8 mouse cellular contexts compared by ENCODE assay signal in genomic region chr12:29528031-29528771, GRCm38 (mm10). TPM values are rescaled to one million over a fixed set of nuclear protein-coding genes. Genes with fewer than 3 reads are reported as not detected.
DNase-seq lines count a peak whose midpoint lies in the region; ATAC-seq and TF ChIP-seq lines count a peak whose summit lies in the region.

Myt1l (plus strand) TSS chr12:29528384.

- intact Hi-C loops in left cerebral cortex, postnatal 25 days (cut with DNase I), result loop anchor here (5.0 kb wide), 1 partner anchor 176 kb away; no protein-coding TSS in a partner anchor

- peak; percentile 57; the same call in 1 of the 2 replicates for TF ChIP-seq POLR2A in brain, embryonic 14.5 days (IDR thresholded peaks at IDR 0.05; ENCODE audit: borderline replicate concordance, extremely low read depth, insufficient read depth, insufficient read length, poor library complexity, severe bottlenecking)

- peak within 1 kb of the TSS; percentile 54 for H3K4me3 ChIP-seq in forebrain, postnatal 0 days (ENCODE audit: low read depth, low read length)

- no peak for ATAC-seq in cerebellum, adult (ENCODE audit: insufficient number of reproducible peaks, low FRiP score, low TSS enrichment)
- ATAC-seq in forebrain, postnatal 0 days, result peak; percentile 50

- no peaks in the 10 kb centered on the region for H3K27me3 ChIP-seq in forebrain, postnatal 0 days (ENCODE audit: insufficient read depth, low read length)

- TF ChIP-seq CTCF in brain, embryonic 14.5 days (IDR thresholded peaks at IDR 0.05; ENCODE audit: borderline replicate concordance, extremely low read depth, insufficient read depth, insufficient read length), result no peak
- no peak for TF ChIP-seq CTCF in forebrain, postnatal 0 days (IDR thresholded peaks at IDR 0.05; ENCODE audit: low read depth)

- H3K4me1 ChIP-seq in forebrain, postnatal 0 days (ENCODE audit: insufficient read depth), result peaks cover 6% of the 10 kb centered on the region

- H3K4me2 ChIP-seq in forebrain, postnatal 0 days (ENCODE audit: low read depth), result peak within 1 kb of the TSS; percentile 75

- peak within 1 kb of the TSS; percentile 100 for H3K27ac ChIP-seq in forebrain, postnatal 0 days (ENCODE audit: low read depth, low read length)

- no peaks in the 10 kb centered on the region for H3K9me3 ChIP-seq in forebrain, postnatal 0 days (ENCODE audit: low read length)

- H3K36me3 ChIP-seq in forebrain, postnatal 0 days (ENCODE audit: insufficient read depth), result no peaks in the 10 kb centered on the region

- peak within 1 kb of the TSS; percentile 83 for H3K9ac ChIP-seq in forebrain, postnatal 0 days

- DNase-seq in cerebellum, adult 11 months, result peak; percentile 39
- peak; percentile 95 for DNase-seq in brain, embryonic 14.5 days (ENCODE audit: low read depth)
- DNase-seq in forebrain, postnatal 0 days, result peak; percentile 85
- peak; percentile 59 to 70 for DNase-seq in left cerebral cortex, postnatal 25 days (ENCODE audit: low spot score in 2 of 2)
- peak; percentile 71 to 74 for DNase-seq in right cerebral cortex, postnatal 10 days (ENCODE audit: low spot score in 2 of 2)
- no peak for DNase-seq in adrenal gland, postnatal 36 days
- DNase-seq in adipocyte (ENCODE audit: low spot score), result no peak

- 6% methylated on average over 13 of the region's 13 CpGs for WGBS in forebrain, postnatal 0 days

RNA-seq across cellular contexts. Expression of gene Myt1l, which starts in this region (rescaled TPM):
- 47.0 and 86.4 TPM in 2 replicates for polyA plus RNA-seq in brain, embryonic 14.5 days (2012; rRNA removed)
- total RNA-seq in forebrain, postnatal 0 days (2014; rRNA removed), result 103 and 114 TPM in 2 replicates
- 167 and 218 TPM in 2 replicates for polyA plus RNA-seq in forebrain, postnatal 0 days (2015; fragmentation: Nextera tagmentation; extraction: Ambion mirVana)
- total RNA-seq in left cerebral cortex, postnatal 25 days (2021), result 100 to 1,000 TPM; 218 to 245 TPM
- 1 to 10 TPM; 1.5 to 2.1 TPM for total RNA-seq in adrenal gland, postnatal 36 days (2021)

Comparison
In these comparisons a context has a peak if more than half of its experiments do, and no peak if none do; other contexts are left out.
1. RNA of gene Myt1l (total RNA-seq): 218 to 245 TPM in left cerebral cortex, postnatal 25 days and 103 to 114 TPM in forebrain, postnatal 0 days; 1.5 to 2.1 TPM in adrenal gland, postnatal 36 days; every median in the first group is over 10 times any median in the second.
2. DNase-seq: peak in cerebellum, adult 11 months (single experiment), brain, embryonic 14.5 days (single experiment), forebrain, postnatal 0 days (single experiment), left cerebral cortex, postnatal 25 days (2 of 2) and right cerebral cortex, postnatal 10 days (2 of 2); none in adrenal gland, postnatal 36 days (0 of 2) and adipocyte (single experiment).